Mouse (Mus musculus): Measurements from ENCODE around the gene Lyst. TPM values are rescaled to one million over a fixed set of nuclear protein-coding genes. Genes with fewer than 3 reads are reported as not detected.

Lyst gene
- polyA plus RNA-seq, 1 experiment: 14.1 TPM

DNA sequence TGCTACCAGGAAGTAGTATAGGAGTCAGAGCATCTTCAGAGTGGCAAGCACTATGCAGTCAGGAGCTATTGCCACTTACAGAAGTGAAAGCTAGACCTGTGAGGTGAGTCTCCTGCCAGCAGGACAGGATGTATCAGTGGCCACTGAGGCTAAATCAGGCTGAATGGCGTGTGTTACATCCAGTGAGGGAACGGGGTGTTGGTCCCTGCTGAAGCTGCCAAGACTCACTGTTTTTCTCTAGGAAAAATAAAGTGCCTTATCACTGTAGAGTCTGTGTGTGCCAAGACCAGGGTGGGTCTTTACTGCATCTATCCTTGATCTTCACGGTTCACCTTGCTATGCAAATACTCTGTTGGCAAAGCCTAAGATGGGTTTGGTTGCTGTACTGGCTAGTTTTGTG lies 228.5 kb downstream of the Lyst start:
- TF ChIP-seq POLR2A (IDR thresholded peaks at IDR 0.05; ENCODE audit: low read depth, low read length): no peak
- TF ChIP-seq CTCF (IDR thresholded peaks at IDR 0.05; ENCODE audit: borderline replicate concordance, insufficient read depth, low read length): no peak
- H3K27ac ChIP-seq (ENCODE audit: insufficient read depth, low read length): no peak overlapping the region
- H3K4me1 ChIP-seq (ENCODE audit: control insufficient read depth, insufficient read depth, low read length): no peaks in the 10 kb centered on the region
- no peak overlapping the region for H3K4me3 ChIP-seq (ENCODE audit: insufficient read depth, low read length)

DNA sequence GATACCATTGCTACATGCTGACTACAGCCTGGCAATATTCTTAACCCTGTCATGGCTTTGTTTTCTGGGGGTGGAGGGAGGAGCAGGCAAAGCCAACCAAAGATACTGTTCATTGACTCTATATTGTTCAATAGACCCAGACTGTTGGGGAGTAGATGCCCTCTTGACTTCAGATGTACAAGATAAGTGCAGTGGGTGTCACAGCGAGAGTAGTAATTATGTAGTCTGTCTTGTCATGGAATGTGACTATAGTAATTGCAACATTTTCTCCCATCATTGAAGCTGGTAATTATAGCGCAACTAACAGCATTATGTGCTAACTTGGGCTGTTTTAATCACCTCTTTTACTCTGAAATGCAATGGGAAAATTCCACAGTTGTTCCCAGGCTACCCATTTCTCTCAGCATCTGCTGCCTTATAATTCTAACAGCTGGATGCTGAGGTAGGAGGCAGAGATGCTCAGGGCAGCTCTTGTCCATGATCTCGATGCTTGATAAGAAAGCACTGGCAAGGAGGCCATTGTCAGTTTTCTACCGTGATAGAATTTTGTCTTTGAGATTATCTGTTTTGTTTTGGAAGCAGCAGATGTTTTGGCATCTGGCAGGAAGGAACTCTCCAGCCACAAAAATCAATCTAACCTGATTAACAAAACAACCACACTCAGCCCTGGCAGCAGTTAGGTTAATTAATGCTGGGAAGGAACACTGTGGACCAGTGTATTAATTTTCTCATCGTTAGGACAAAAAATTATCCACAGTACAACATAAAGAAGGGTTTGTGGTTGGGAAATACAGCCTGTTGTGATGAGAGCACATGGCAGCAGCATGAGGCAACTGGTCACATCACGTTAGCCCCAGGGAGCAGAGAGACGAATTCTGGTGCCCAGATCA lies 230.3 kb downstream of the Lyst start:
- no peak for TF ChIP-seq POLR2A (IDR thresholded peaks at IDR 0.05; ENCODE audit: low read depth, low read length)
- no peak for TF ChIP-seq CTCF (IDR thresholded peaks at IDR 0.05; ENCODE audit: borderline replicate concordance, insufficient read depth, low read length)
- Histone ChIP-seq H3K4me3 (ENCODE audit: insufficient read depth, low read length) (no peak overlapping the region), H3K4me1 (ENCODE audit: control insufficient read depth, insufficient read depth, low read length) (no peaks in the 10 kb centered on the region), H3K27ac (ENCODE audit: insufficient read depth, low read length) (no peak overlapping the region)

DNA sequence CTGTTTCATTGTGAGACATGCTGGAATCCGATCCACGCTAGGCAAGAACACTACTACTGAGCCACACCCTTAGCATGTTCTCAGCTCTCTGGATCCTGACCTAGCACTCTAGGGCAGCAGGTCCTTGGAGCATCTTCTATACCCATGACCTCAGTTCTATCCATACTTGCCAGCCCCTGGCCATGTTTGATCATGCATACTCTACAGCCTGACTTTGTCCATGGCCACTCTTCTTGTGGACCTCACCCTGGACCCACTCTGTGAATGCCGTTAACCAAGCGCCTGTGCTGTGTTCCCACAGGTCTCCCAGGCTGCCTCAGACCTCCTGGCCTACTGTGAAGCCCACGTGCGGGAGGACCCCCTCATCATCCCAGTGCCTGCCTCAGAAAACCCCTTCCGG lies 234.7 kb downstream of the Lyst start:
- H3K4me3 ChIP-seq (ENCODE audit: insufficient read depth, low read length): no peak overlapping the region
- no peak overlapping the region for H3K27ac ChIP-seq (ENCODE audit: insufficient read depth, low read length)
- H3K4me1 ChIP-seq (ENCODE audit: control insufficient read depth, insufficient read depth, low read length): no peaks in the 10 kb centered on the region
- no peak for TF ChIP-seq CTCF (IDR thresholded peaks at IDR 0.05; ENCODE audit: borderline replicate concordance, insufficient read depth, low read length)

DNA sequence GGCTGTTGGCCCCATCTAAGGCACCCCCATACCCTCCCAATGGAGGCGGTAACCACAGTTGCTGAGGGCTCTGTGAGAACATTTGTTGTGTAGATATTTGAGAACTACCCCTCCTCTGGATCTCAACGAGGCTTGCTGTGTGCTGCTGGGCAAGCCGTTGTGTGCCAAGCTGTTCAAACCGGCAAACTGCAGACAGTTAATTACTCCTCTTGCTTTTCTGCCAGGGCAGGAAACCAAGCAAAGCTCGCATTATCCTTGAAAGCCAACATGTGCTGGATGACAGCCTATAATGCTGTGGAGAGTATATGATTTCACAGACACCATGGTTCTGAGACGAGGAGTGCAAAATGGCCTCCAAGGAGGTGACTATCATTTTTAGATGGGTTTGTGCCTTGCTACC lies 236.3 kb downstream of the Lyst start:
- H3K4me3 ChIP-seq (ENCODE audit: insufficient read depth, low read length): no peak overlapping the region
- TF ChIP-seq CTCF (IDR thresholded peaks at IDR 0.05; ENCODE audit: borderline replicate concordance, insufficient read depth, low read length) (no peak), POLR2A (IDR thresholded peaks at IDR 0.05; ENCODE audit: low read depth, low read length) (no peak)
- H3K27ac ChIP-seq (ENCODE audit: insufficient read depth, low read length): no peak overlapping the region
- no peaks in the 10 kb centered on the region for H3K4me1 ChIP-seq (ENCODE audit: control insufficient read depth, insufficient read depth, low read length)

DNA sequence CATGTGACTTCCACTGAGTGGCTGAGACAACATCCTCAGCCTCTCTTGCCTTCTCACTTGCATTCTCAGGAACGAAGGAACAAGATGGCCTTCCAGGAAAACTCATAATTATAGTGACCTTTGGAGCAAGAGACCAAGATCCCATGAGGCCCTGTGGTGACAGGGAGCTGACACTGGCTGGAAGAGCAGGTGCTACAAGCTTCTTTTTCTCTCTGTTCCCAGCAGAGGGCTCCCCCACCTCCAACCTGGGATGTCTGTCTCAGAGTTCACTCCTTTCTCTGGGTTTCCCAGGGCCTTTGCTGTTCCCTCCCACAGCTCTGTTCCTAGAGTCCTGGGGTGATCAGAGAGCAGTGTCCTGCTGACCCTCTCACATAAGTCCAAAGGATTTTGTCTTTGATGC lies 237.9 kb downstream of the Lyst start:
- TF ChIP-seq POLR2A (IDR thresholded peaks at IDR 0.05; ENCODE audit: low read depth, low read length) (no peak), CTCF (IDR thresholded peaks at IDR 0.05; ENCODE audit: borderline replicate concordance, insufficient read depth, low read length) (no peak)
- H3K4me3 ChIP-seq (ENCODE audit: insufficient read depth, low read length): no peak overlapping the region
- H3K4me1 ChIP-seq (ENCODE audit: control insufficient read depth, insufficient read depth, low read length): no peaks in the 10 kb centered on the region

More for the DNA sequence above, 237.9 kb downstream of the Lyst start:
- no peak overlapping the region for H3K27ac ChIP-seq (ENCODE audit: insufficient read depth, low read length)

Other genes with a start within 250 kb of the Lyst start
- gene Gpr137b, start 196.4 kb upstream of the Lyst start, polyA plus RNA-seq (2011; ENCODE audit: insufficient read length, low read depth, missing spikeins): 25.0 and 27.7 TPM in 2 replicates
- 407 and 478 TPM in 2 replicates for gene Nid1, start 152.8 kb upstream of the Lyst start, polyA plus RNA-seq (2011; ENCODE audit: insufficient read length, low read depth, missing spikeins)
- gene Gng4, start 193.7 kb downstream of the Lyst start, polyA plus RNA-seq (2011; ENCODE audit: insufficient read length, low read depth, missing spikeins): 0.44 TPM in 1 of 2 replicates, not detected in the other

All from embryonic fibroblast, embryonic 13.5 days (primary cell).